Mouse (Mus musculus) stomach, embryonic 16.5 days (tissue): ENCODE measurements around the gene Gm20518. TPM values are rescaled to one million over a fixed set of nuclear protein-coding genes. Genes with fewer than 3 reads are reported as not detected.
A peak's percentile ranks its signal among the peaks of the same experiment; 100 is the strongest.

Source experiments
- ATAC-seq: fragments of 200-750 bp; cut with Nextera tagmentation; 2 replicates; pipeline ENCODE4 v1.8.0; 2017; ENCODE audit warnings: moderate number of reproducible peaks, moderate TSS enrichment; ENCODE audit not compliant: insufficient read depth, low FRiP score
- H3K27ac ChIP-seq: fragments of 300-500 bp; sonication (generic); 2 replicates; pipeline ENCODE4 v1.5.1; 2014; ENCODE audit warnings: low read length
- H3K27me3 ChIP-seq: fragments of 300-500 bp; sonication (generic); 2 replicates; pipeline ENCODE4 v1.6.1; 2014; ENCODE audit warnings: low read length, control low read depth, mixed read lengths; ENCODE audit not compliant: control insufficient read depth, insufficient read depth
- H3K36me3 ChIP-seq: fragments of 300-500 bp; sonication (generic); 2 replicates; pipeline ENCODE4 v1.6.1; 2014; ENCODE audit warnings: low read length; ENCODE audit not compliant: control insufficient read depth, insufficient read depth
- H3K4me1 ChIP-seq: fragments of 300-500 bp; sonication (generic); 2 replicates; pipeline ENCODE4 v1.6.1; 2014; ENCODE audit warnings: low read length, control low read depth, mixed read lengths; ENCODE audit not compliant: control insufficient read depth, insufficient read depth
- H3K4me2 ChIP-seq: fragments of 300-500 bp; sonication (generic); 2 replicates; pipeline ENCODE4 v1.6.1; 2014; ENCODE audit warnings: low read depth, low read length, mixed read lengths
- H3K4me3 ChIP-seq: fragments of 300-500 bp; sonication (generic); replicated peaks from 2 replicates; pipeline ENCODE4 v1.5.1; 2014; ENCODE audit warnings: mild to moderate bottlenecking, low read length
- H3K9ac ChIP-seq: fragments of 300-500 bp; sonication (generic); 2 replicates; pipeline ENCODE4 v1.6.1; 2014; ENCODE audit warnings: low read length
- H3K9me3 ChIP-seq: fragments of 300-500 bp; sonication (generic); replicated peaks from 2 replicates; pipeline ENCODE4 v1.6.1; 2016; ENCODE audit warnings: low read length, control low read depth; ENCODE audit not compliant: control insufficient read depth
- WGBS: fragments of 180-500 bp; shearing (Covaris S2); extraction: QIAGEN DNeasy Blood & Tissue Kit; methylation state at CpG from one replicate; pipeline ENCODE4 v1.1.7; 2014; 5-methylcytosine and 5-hydroxymethylcytosine counted together
- polyA plus RNA-seq: library from polyadenylated mRNA; unstranded; fragments of >200 nt; fragmentation: Nextera tagmentation; extraction: Ambion mirVana; gene quantifications from 2 replicates; pipeline ENCODE4 v1.2.1, GENCODE M21; 2015

The Gm20518 gene
- polyA plus RNA-seq, 1 experiment from 2014 or later: 0.32 TPM

DNA sequence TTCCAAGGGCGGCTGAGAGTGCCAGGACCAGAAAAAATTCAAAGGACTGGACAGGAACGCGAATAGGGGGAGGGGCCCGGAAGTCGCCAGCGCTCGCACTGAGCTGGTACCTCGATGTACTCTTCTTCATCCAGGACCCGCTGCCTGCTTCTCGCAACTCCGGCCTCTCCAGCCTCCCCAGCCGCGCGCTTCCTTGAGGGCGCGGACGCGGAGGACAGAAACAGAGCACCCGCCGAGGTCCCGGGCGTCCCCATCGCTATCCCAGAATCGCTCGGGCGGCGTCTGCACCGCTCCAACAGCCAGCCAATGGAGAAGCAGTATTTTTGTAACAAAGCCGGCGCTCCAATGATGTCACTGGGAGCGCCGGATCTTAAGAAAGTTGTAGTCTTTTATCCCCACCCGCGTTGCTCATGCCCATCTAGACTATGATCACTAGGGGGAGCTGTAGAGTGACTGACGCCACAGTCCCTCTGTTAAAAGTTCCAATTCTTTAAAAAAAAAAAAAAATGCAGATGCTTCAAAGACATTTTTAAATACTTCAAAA, 19.7 kb upstream of the Gm20518 start, which contains the start of gene Ess2:
Gene Ess2 (minus strand): TSS at position 297 of the 544 bp plus-strand sequence.
- WGBS: under 1% methylated on average over 35 of the region's 35 CpGs

DNA sequence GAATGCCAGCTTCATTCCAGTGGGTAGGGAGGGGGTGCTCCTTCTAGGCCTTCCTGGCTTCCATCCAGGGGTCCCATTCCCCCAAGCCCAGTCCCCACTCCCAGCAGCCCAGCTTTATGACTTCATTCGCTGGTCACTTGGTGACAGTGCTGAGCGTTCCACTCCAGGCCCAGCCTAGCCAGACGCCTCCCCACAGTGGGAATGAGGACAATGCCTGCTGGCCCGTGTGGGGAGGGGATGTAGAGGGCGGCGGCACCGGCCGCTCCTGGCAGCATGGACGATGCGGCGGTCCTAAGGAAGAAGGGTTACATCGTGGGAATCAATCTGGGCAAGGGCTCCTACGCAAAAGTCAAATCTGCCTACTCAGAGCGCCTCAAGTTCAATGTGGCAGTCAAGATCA, 7.0 kb upstream of the Gm20518 start, which contains the start of the genes Dgcr2 and Tssk2:
Gene Dgcr2 (minus strand): TSS at position 101 of the 400 bp plus-strand sequence.
Gene Tssk2 (plus strand): TSS at position 176 of the 400 bp plus-strand sequence.
- no peak within 1 kb of the TSS for H3K4me3 ChIP-seq
- 90% methylated on average over 14 of the region's 14 CpGs for WGBS
- no peaks in the 10 kb centered on the region for H3K4me1 ChIP-seq
- no peaks in the 10 kb centered on the region for H3K27me3 ChIP-seq
- no peak within 1 kb of the TSS for H3K9ac ChIP-seq
- no peak for ATAC-seq
- H3K9me3 ChIP-seq: no peaks in the 10 kb centered on the region
- H3K4me2 ChIP-seq: no peak within 1 kb of the TSS
- H3K27ac ChIP-seq: no peak within 1 kb of the TSS
- H3K36me3 ChIP-seq: peaks cover 18% of the 10 kb centered on the region

More for the DNA sequence above, 19.7 kb upstream of the Gm20518 start, which contains the start of gene Ess2:
- Histone ChIP-seq H3K27me3 (peaks cover 45% of the 10 kb centered on the region), H3K9ac (peak within 1 kb of the TSS; percentile 78), H3K4me3 (peak within 1 kb of the TSS; percentile 94), H3K4me1 (peaks cover 13% of the 10 kb centered on the region), H3K9me3 (no peaks in the 10 kb centered on the region), H3K27ac (peak within 1 kb of the TSS; percentile 16; the same call in 1 of the 2 replicates), H3K36me3 (peaks cover 16% of the 10 kb centered on the region), H3K4me2 (peak within 1 kb of the TSS; percentile 74)
- peak; percentile 95 for ATAC-seq

DNA sequence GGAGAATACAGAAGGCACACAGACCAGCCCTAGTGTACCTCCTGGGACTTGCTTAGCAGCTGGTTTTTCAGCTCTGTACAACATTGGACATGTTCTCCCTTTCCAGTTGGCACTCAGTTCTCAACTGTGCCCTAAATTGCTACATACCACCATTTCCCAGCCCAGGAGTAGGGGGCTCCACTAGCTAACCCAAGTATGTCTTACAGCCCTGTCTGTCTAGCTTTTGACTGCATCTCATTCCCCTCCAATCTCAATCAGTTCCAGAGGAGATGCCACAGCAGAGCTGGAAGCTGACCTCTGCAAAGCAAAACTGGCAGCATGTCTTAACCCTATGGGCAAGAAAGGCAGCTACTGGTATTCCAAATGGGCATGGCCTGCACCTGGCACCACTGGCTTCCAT, 4.6 kb upstream of the Gm20518 start:
- H3K4me1 ChIP-seq: peaks cover 11% of the 10 kb centered on the region
- H3K4me2 ChIP-seq: no peak overlapping the region
- H3K4me3 ChIP-seq: no peak overlapping the region
- H3K36me3 ChIP-seq: 0 out of 2 replicates have a peak, but pooled peaks cover 4% of the 10 kb centered on the region
- no peak overlapping the region for H3K27ac ChIP-seq
- no peaks in the 10 kb centered on the region for H3K27me3 ChIP-seq
- H3K9me3 ChIP-seq: no peaks in the 10 kb centered on the region
- no peak overlapping the region for H3K9ac ChIP-seq
- ATAC-seq: no peak

DNA sequence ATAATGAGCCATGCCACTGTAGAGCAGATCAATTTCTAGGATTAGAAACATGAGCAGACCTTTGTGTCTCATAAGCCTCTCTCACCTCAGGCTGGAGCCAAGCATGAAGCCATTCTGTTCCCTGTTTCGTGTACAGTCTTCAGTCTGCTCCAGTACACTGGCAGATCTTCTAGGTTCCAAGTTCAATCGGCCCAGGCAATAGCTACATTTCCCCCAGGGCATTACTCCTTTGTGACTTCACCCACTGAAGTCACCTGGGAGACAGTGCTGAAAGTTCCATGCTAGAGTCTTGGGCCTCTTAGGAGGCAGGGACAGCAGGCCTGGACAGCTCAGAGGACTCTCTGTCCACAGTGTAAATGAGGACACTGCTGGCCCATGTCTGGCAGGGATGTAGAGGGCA, 2.5 kb upstream of the Gm20518 start, which contains the start of gene Tssk1:
Gene Tssk1 (plus strand): TSS at position 301 of the 400 bp plus-strand sequence.
- Histone ChIP-seq H3K27ac (no peak within 1 kb of the TSS), H3K9me3 (no peaks in the 10 kb centered on the region), H3K36me3 (no peaks in the 10 kb centered on the region), H3K27me3 (no peaks in the 10 kb centered on the region), H3K4me3 (no peak within 1 kb of the TSS), H3K4me1 (peaks cover 22% of the 10 kb centered on the region), H3K9ac (no peak within 1 kb of the TSS), H3K4me2 (no peak within 1 kb of the TSS)
- WGBS: 81% methylated on average over 2 of the region's 2 CpGs
- no peak for ATAC-seq

DNA sequence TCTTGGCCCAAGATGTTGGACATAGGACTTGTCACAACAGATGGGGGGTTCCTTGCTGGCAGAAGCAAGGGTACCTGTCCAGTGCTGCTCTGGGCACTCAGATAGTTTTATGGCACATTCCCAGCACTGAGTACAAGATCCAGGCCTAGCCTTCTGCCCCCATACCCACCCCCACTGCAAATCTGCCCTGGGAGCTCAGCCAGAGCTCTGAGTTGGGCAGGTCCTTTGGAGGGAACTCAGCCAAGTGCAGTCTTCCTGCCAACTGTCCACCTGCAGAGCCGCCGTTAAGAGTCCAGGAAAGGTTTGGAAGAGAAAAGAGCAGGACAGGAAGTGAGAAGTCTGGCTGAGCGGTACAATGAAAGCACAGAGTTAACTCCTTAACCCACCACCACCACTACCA, 1.1 kb upstream of the Gm20518 start:
- Histone ChIP-seq H3K27ac (peak overlapping the region; percentile 60), H3K4me2 (no peak overlapping the region), H3K27me3 (no peaks in the 10 kb centered on the region), H3K36me3 (no peaks in the 10 kb centered on the region), H3K9me3 (no peaks in the 10 kb centered on the region), H3K4me3 (no peak overlapping the region), H3K4me1 (peaks cover 22% of the 10 kb centered on the region), H3K9ac (no peak overlapping the region)
- 41% methylated on average over 3 of the region's 3 CpGs for WGBS
- no peak for ATAC-seq

DNA sequence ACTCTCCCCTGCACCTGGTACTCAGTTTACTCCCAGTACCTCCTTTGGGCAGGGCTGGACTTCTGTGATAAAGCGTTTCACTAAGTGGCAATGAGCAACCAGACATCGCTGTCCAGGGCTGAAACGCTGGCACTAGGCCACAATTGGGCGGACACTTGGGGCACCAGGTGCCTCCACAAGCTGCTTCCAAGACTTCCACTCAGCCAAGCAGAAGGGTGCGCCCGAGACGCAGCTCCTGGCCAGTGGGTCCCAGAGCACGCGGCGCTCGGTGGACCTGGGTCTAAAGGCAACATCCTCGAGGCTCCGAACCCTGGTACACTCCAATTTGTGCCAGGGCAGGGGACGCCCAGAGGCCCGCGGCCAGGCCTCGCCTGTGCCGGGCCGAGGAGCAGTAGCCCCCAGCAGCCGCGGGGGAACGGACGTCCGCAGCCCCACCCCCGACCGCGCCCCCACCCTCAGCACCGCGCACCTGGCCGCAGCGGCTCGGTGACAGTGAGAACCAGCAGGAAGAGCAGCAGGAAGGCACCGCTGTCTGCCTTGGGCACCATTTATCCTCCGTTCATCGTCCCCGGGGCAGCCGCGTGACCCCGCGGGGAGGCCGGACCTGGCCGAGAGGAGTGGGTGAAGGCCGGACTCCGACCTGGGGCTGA, 429 bp downstream of the Gm20518 start:
- ATAC-seq: peak; percentile 49
- Histone ChIP-seq H3K9me3 (no peaks in the 10 kb centered on the region), H3K36me3 (no peaks in the 10 kb centered on the region), H3K4me2 (peak overlapping the region; percentile 86), H3K9ac (peak overlapping the region; percentile 99), H3K27me3 (no peaks in the 10 kb centered on the region), H3K4me3 (peak overlapping the region; percentile 99), H3K4me1 (peaks cover 22% of the 10 kb centered on the region), H3K27ac (peak overlapping the region; percentile 96)
- under 1% methylated on average over 44 of the region's 44 CpGs for WGBS

DNA sequence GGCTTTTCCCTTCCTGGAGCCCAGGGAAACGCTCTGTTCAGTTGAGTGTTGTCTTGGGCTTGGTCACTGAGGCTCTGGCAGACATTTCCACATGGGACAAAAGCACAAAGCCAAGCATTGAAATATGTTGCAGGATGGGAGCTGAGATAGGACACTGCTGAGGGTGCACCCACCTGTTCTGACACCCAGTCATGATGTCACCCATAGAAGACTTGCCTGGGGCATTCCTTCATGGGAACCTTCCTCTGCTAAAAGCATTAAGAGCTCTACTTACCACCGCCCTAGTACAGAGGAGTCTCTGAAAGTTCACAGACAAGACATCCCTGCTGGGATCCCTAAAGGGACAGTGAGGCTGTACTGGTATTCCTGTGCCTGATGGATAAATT, 1.1 kb downstream of the Gm20518 start:
- no peaks in the 10 kb centered on the region for H3K9me3 ChIP-seq
- ATAC-seq: no peak
- H3K4me3 ChIP-seq: peak overlapping the region; percentile 99
- H3K4me1 ChIP-seq: peaks cover 22% of the 10 kb centered on the region
- no peaks in the 10 kb centered on the region for H3K27me3 ChIP-seq
- 42% methylated on average over 2 of the region's 2 CpGs for WGBS
- H3K27ac ChIP-seq: peak overlapping the region; percentile 96
- peak overlapping the region; percentile 86 for H3K4me2 ChIP-seq
- H3K36me3 ChIP-seq: no peaks in the 10 kb centered on the region
- peak overlapping the region; percentile 99 for H3K9ac ChIP-seq

DNA sequence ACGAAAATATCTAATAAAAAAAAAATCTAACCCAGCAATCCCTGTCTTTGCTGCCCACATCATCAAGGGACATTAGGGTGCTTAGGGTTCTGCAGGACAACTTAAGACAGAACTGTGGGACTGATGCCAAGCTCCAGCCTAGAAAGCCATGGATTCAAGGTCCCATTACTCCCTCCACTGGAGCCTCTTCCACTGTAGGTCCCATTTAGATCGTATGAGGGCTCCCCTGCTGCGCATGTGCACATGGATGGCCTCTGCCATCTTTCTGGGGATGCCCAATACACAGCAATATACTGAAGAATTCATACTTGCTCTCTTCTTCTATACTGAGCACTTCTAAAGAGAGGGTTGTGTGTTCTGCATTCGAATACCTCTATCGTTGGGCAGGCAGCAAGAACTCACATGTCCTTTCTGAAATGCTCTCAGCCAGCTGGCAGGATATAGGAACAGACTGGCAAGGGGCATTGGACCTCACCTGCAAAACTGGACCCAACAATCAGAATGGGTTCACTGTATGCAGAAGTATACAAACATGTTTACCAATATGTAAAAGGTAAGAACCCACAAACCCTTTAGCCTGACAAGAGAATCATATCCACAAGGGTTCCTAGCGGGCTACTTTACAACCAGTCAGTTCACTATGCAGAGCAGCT, 1.7 kb downstream of the Gm20518 start:
- WGBS: 74% methylated on average over 6 of the region's 6 CpGs

DNA sequence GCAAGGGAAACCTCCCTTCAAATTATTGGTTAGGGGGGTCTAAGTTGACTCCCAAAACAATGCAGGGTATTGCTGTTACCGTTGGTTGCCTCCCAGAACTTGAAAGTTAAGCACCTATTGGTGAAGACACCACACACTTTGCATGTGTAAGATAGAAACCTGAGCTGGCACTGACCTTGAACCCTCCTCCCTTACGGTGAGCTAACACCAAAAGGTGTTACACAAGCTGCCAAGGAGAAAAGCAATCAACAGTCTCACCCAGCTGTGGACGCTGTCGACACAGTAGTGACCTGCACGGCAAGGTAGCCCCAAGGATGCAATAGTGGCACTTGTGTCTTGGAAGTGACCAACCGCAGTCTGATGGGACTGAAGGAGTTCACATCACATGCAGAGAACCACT, 7.4 kb downstream of the Gm20518 start:
- no peak overlapping the region for H3K9ac ChIP-seq
- no peak overlapping the region for H3K4me3 ChIP-seq
- no peaks in the 10 kb centered on the region for H3K36me3 ChIP-seq
- H3K4me2 ChIP-seq: no peak overlapping the region
- 66% methylated on average over 6 of the region's 6 CpGs for WGBS
- H3K27me3 ChIP-seq: no peaks in the 10 kb centered on the region
- no peak overlapping the region for H3K27ac ChIP-seq
- no peaks in the 10 kb centered on the region for H3K9me3 ChIP-seq
- peaks cover 18% of the 10 kb centered on the region; the same call in 1 of the 2 replicates for H3K4me1 ChIP-seq
- no peak for ATAC-seq

More for the DNA sequence above, 1.7 kb downstream of the Gm20518 start:
- Histone ChIP-seq H3K27ac (no peak overlapping the region), H3K36me3 (no peaks in the 10 kb centered on the region), H3K27me3 (no peaks in the 10 kb centered on the region), H3K4me2 (peak overlapping the region; percentile 86), H3K9ac (peak overlapping the region; percentile 99), H3K9me3 (no peaks in the 10 kb centered on the region), H3K4me3 (peak overlapping the region; percentile 99), H3K4me1 (peaks cover 22% of the 10 kb centered on the region)
- ATAC-seq: no peak
